Mouse (Mus musculus) monocyte, adult 5-6 weeks (primary cell): ENCODE measurements around the gene Dcdc2a. TPM values are rescaled to one million over a fixed set of nuclear protein-coding genes. Genes with fewer than 3 reads are reported as not detected.

Experiments
- ATAC-seq: fragments of 153-309, 156-312 bp; replicated peaks from 2 replicates; pipeline ENCODE4 v1.8.0; 2017; ENCODE audit warnings: mild to moderate bottlenecking; ENCODE audit not compliant: low TSS enrichment, insufficient number of reproducible peaks, severe bottlenecking, poor library complexity, low FRiP score
- total RNA-seq: library from RNA; stranded (forward); fragments of 200-1000, 200-491, 200-594 nt; gene quantifications from 3 replicates; pipeline ENCODE4 v1.2.3, GENCODE M21; 2017

The Dcdc2a gene
- total RNA-seq, 1 experiment from 2014 or later = not detected

- no peak for ATAC-seq
Observed at GRCm38 (mm10) chr13:25257608-25258007, 201.8 kb downstream of the Dcdc2a start.

Other genes with a start within 250 kb of the Dcdc2a start
- gene Acot13, start 224.5 kb upstream of the Dcdc2a start, total RNA-seq = 27.0 to 33.5 TPM (median 33.2 TPM) in 3 replicates
- gene Tdp2, start 224.3 kb upstream of the Dcdc2a start, total RNA-seq = 44.8 to 50.7 TPM (median 49.0 TPM) in 3 replicates
- gene D130043K22Rik, start 210.9 kb upstream of the Dcdc2a start, total RNA-seq = not detected in 3 replicates
- gene Aldh5a1, start 118.3 kb upstream of the Dcdc2a start, total RNA-seq = 0.19 TPM in 1 of 3 replicates, not detected in the others
- 0.11 to 1.8 TPM (median 0.39 TPM) in 3 replicates for gene Gpld1, start 112.9 kb upstream of the Dcdc2a start, total RNA-seq
- 9.5 to 21.8 TPM (median 19.0 TPM) in 3 replicates for gene Mrs2, start 35.6 kb upstream of the Dcdc2a start, total RNA-seq
- not detected in 3 replicates for gene Nrsn1, start 214.5 kb downstream of the Dcdc2a start, total RNA-seq